Mouse (Mus musculus) embryonic facial prominence, embryonic 10.5 days (tissue): ENCODE data around the gene T2. TPM values are rescaled to one million over a fixed set of nuclear protein-coding genes. Genes with fewer than 3 reads are reported as not detected.
"Not testable (repeated sequence)": the region's sequence is repeated elsewhere in the genome, so short reads cannot be mapped to it uniquely, and the experiment has no call there.

Experiments used
- DNase-seq: peaks from one replicate; pipeline ENCODE4 v3.0.0-alpha.2; 2017; ENCODE audit warnings: low spot score
- H3K27ac ChIP-seq: fragments of 300-500 bp; sonication (generic); replicated peaks from 2 replicates; pipeline ENCODE4 v1.5.1; 2016; ENCODE audit warnings: mild to moderate bottlenecking
- H3K27me3 ChIP-seq: fragments of 300-500 bp; sonication (generic); replicated peaks from 2 replicates; pipeline ENCODE4 v1.6.1; 2016; ENCODE audit warnings: low read depth, mild to moderate bottlenecking; ENCODE audit not compliant: poor library complexity, severe bottlenecking
- H3K36me3 ChIP-seq: fragments of 300-500 bp; sonication (generic); replicated peaks from 2 replicates; pipeline ENCODE4 v1.6.1; 2016; ENCODE audit warnings: mild to moderate bottlenecking, moderate library complexity
- H3K4me1 ChIP-seq: fragments of 300-500 bp; sonication (generic); 2 replicates; pipeline ENCODE4 v1.6.1; 2016
- H3K4me3 ChIP-seq: fragments of 300-500 bp; sonication (generic); 2 replicates; pipeline ENCODE4 v1.5.1; 2016; ENCODE audit warnings: mild to moderate bottlenecking, moderate library complexity
- H3K9me3 ChIP-seq: fragments of 300-500 bp; sonication (generic); 2 replicates; pipeline ENCODE4 v1.6.1; 2016; ENCODE audit warnings: mild to moderate bottlenecking
- WGBS: fragments of 180-500 bp; shearing (Covaris S2); methylation state at CpG from one replicate; pipeline ENCODE4 v1.1.7; 2016; 5-methylcytosine and 5-hydroxymethylcytosine counted together
- polyA plus RNA-seq: library from polyadenylated mRNA; unstranded; fragments of >200 nt; fragmentation: Nextera tagmentation; extraction: Ambion mirVana; gene quantifications from 2 replicates; pipeline ENCODE4 v1.2.1, GENCODE M21; 2016

T2 gene
- polyA plus RNA-seq, 1 experiment from 2014 or later, result 0.87 TPM

DNA sequence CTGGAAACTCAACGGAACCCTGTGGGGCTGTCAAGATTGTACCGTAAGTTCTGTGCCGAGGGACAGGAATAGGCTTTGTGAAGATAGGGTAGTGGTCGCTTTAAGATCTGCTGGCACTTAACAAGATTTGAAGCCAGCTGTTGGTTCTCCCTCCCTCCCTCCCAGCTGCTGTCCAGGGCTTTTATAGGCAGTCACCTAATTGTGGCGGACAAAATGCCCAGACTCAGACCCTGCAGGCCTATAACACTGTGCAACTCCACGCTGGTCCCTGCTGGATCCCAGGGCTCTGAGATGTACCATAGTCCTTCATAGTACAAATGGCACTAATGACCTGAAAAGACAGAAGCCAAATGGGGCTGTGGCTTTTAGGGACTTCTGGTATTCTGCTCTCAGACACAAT is 50.5 kb downstream of the T2 start:
- no peaks in the 10 kb centered on the region for H3K9me3 ChIP-seq
- DNase-seq, result no peak
- H3K27ac ChIP-seq, result 0 out of 2 replicates have a peak overlapping the region, but pooled peaks have one; percentile 30
- H3K36me3 ChIP-seq, result no peaks in the 10 kb centered on the region
- WGBS, result 23% methylated on average over 6 of the region's 6 CpGs
- H3K4me1 ChIP-seq, result peaks cover 39% of the 10 kb centered on the region
- no peak overlapping the region for H3K4me3 ChIP-seq
- H3K27me3 ChIP-seq, result peaks cover 27% of the 10 kb centered on the region

DNA sequence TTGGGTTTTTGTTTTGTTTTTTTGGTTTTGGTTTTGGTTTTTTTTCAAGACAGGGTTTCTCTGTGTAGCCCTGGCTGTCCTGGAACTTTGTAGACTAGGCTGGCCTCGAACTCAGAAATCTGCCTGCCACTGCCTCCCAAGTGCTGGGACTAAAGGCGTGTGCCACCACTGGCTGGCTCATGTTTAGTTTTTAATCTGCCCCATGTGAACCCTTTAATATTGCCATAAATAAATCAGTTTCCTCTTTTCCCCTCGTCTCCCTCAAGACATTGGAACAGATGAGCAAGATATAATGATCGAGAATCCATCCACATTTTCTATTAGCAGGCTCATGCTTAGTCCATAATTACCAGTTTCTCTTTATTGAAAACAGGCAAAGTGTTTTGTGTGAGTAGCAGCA is 52.2 kb downstream of the T2 start:
- peaks cover 34% of the 10 kb centered on the region for H3K27me3 ChIP-seq
- 73% methylated on average over 4 of the region's 4 CpGs for WGBS

GRCm38 (mm10) chr17:8408589-8409295 is 53.0 kb downstream of the T2 start:
- H3K4me3 ChIP-seq, result peak overlapping the region; percentile 34
- no peaks in the 10 kb centered on the region for H3K36me3 ChIP-seq
- no peaks in the 10 kb centered on the region for H3K9me3 ChIP-seq
- H3K27ac ChIP-seq, result peak overlapping the region; percentile 54
- peak; percentile 46 for DNase-seq
- WGBS, result 2% methylated on average over 16 of the region's 16 CpGs
- peaks cover 42% of the 10 kb centered on the region for H3K27me3 ChIP-seq
- H3K4me1 ChIP-seq, result peaks cover 37% of the 10 kb centered on the region

More for the DNA sequence above, 52.2 kb downstream of the T2 start:
- not testable (repeated sequence) for H3K36me3 ChIP-seq, H3K4me3 ChIP-seq, H3K9me3 ChIP-seq, DNase-seq, H3K27ac ChIP-seq
- H3K4me1 ChIP-seq, result peaks cover 39% of the 10 kb centered on the region

GRCm38 (mm10) chr17:8410330-8410729 is 54.5 kb downstream of the T2 start:
- Histone ChIP-seq H3K36me3 (no peaks in the 10 kb centered on the region), H3K27ac (no peak overlapping the region), H3K4me1 (peaks cover 44% of the 10 kb centered on the region), H3K4me3 (no peak overlapping the region), H3K27me3 (peaks cover 56% of the 10 kb centered on the region), H3K9me3 (no peaks in the 10 kb centered on the region)
- DNase-seq, result no peak
- WGBS, result 81% methylated on average over 2 of the region's 2 CpGs

GRCm38 (mm10) chr17:8413656-8414055 is 57.9 kb downstream of the T2 start:
- H3K4me1 ChIP-seq, result peaks cover 32% of the 10 kb centered on the region
- 55% methylated on average over 5 of the region's 5 CpGs for WGBS
- H3K27ac ChIP-seq, result no peak overlapping the region
- no peaks in the 10 kb centered on the region for H3K36me3 ChIP-seq
- no peak overlapping the region for H3K4me3 ChIP-seq
- no peaks in the 10 kb centered on the region for H3K9me3 ChIP-seq
- peaks cover 66% of the 10 kb centered on the region for H3K27me3 ChIP-seq
- no peak for DNase-seq

DNA sequence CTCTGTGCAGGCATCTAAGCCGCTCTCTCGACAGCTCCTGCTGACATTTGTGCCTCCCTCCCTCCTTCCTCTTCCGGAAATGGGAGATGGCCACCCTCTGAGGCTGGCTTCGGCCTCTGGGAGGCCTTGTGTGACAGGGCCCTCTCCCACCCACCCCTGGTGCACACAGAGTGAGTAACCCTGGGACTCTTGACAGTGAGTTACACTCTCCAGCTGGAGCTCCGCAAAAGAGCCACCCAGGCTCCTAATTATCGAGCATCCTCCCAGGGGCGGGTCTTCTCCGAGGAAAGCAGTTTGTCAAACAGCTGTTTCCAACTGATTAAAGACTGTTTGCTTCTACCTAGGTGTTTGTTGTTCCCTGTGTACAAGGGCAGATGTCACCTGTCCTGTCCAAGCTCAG is 59.7 kb downstream of the T2 start:
- Histone ChIP-seq H3K27ac (peak overlapping the region; percentile 10; the same call in 1 of the 2 replicates), H3K4me3 (0 out of 2 replicates have a peak overlapping the region, but pooled peaks have one; percentile 1), H3K36me3 (no peaks in the 10 kb centered on the region), H3K27me3 (peaks cover 47% of the 10 kb centered on the region), H3K4me1 (peaks cover 19% of the 10 kb centered on the region), H3K9me3 (no peaks in the 10 kb centered on the region)
- 4% methylated on average over 8 of the region's 8 CpGs for WGBS
- DNase-seq, result peak; percentile 32

GRCm38 (mm10) chr17:8416865-8417264 is 61.1 kb downstream of the T2 start:
- 60% methylated on average over 8 of the region's 8 CpGs for WGBS

GRCm38 (mm10) chr17:8420739-8421138 is 64.9 kb downstream of the T2 start:
- H3K27ac ChIP-seq, result no peak overlapping the region
- H3K36me3 ChIP-seq, result no peaks in the 10 kb centered on the region
- peaks cover 18% of the 10 kb centered on the region for H3K27me3 ChIP-seq
- H3K4me1 ChIP-seq, result peaks cover 3% of the 10 kb centered on the region
- DNase-seq, result no peak
- H3K4me3 ChIP-seq, result no peak overlapping the region
- WGBS, result 71% methylated on average over 1 of the region's 1 CpGs
- H3K9me3 ChIP-seq, result no peaks in the 10 kb centered on the region

More at GRCm38 (mm10) chr17:8416865-8417264, 61.1 kb downstream of the T2 start:
- Histone ChIP-seq H3K4me3 (no peak overlapping the region), H3K27ac (no peak overlapping the region), H3K27me3 (peaks cover 46% of the 10 kb centered on the region), H3K9me3 (no peaks in the 10 kb centered on the region), H3K36me3 (no peaks in the 10 kb centered on the region), H3K4me1 (peaks cover 19% of the 10 kb centered on the region)
- no peak for DNase-seq

- Histone ChIP-seq H3K9me3 (no peaks in the 10 kb centered on the region), H3K27ac (no peak overlapping the region), H3K36me3 (no peaks in the 10 kb centered on the region), H3K4me3 (no peak overlapping the region), H3K27me3 (peaks cover 18% of the 10 kb centered on the region), H3K4me1 (no peaks in the 10 kb centered on the region)
- WGBS, result 50% methylated on average over 5 of the region's 5 CpGs
- DNase-seq, result no peak
Measured at GRCm38 (mm10) chr17:8421517-8421916, 65.7 kb downstream of the T2 start.

DNA sequence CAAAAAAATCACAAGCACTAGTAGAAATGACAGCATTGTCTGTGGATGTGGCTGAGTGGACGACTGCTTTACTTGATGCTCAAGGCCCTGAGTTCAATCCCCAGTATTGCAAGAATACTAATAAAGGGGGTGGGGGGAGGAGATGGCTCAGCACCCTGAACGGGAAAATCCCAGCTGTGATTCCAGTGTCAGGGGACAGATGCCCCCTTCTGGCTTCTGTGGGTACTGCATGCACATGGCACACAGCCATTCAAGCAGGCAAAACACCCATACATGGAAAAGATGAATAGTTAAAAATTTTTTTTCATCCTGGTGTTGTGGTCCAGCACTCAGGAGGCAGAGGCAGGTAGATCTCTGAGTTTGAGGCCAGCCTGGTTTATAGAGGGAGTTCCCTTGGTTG is 67.5 kb downstream of the T2 start:
- no peak overlapping the region for H3K27ac ChIP-seq
- peaks cover 28% of the 10 kb centered on the region for H3K27me3 ChIP-seq
- no peak overlapping the region for H3K4me3 ChIP-seq
- H3K36me3 ChIP-seq, result no peaks in the 10 kb centered on the region
- no peaks in the 10 kb centered on the region for H3K4me1 ChIP-seq
- no peaks in the 10 kb centered on the region for H3K9me3 ChIP-seq
- DNase-seq, result peak; percentile 56
- WGBS, result 47% methylated on average over 2 of the region's 2 CpGs

GRCm38 (mm10) chr17:8429436-8429835 is 73.6 kb downstream of the T2 start:
- Histone ChIP-seq H3K27me3 (peaks cover 90% of the 10 kb centered on the region), H3K4me3 (no peak overlapping the region), H3K9me3 (no peaks in the 10 kb centered on the region), H3K4me1 (peaks cover 30% of the 10 kb centered on the region), H3K27ac (no peak overlapping the region), H3K36me3 (no peaks in the 10 kb centered on the region)
- no peak for DNase-seq
- under 1% methylated on average over 16 of the region's 16 CpGs for WGBS

DNA sequence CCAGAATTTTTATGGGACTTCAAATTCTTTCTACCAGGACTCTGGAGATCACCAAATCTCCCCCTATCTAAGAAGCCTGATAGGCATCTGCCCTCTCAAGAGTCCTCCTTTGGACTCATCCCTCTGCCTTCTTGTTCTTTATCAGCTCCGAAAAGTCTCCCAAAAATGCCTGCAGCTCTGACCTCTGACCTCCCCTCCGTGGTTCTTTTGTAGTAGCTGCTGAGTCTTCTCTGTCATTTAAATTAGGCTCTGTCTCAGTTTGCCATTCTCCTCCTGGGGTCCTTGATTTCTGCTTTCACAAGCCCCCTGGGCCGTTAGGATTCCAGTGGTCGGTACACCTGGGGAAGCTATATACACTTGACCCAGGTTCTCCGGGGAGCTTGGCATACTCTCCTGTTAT is 74.1 kb downstream of the T2 start:
- Histone ChIP-seq H3K9me3 (no peaks in the 10 kb centered on the region), H3K36me3 (no peaks in the 10 kb centered on the region), H3K4me1 (peaks cover 33% of the 10 kb centered on the region), H3K27ac (no peak overlapping the region), H3K27me3 (peaks cover 94% of the 10 kb centered on the region), H3K4me3 (0 out of 2 replicates have a peak overlapping the region, but pooled peaks have one; percentile 4)
- WGBS, result under 1% methylated on average over 5 of the region's 5 CpGs
- DNase-seq, result no peak

DNA sequence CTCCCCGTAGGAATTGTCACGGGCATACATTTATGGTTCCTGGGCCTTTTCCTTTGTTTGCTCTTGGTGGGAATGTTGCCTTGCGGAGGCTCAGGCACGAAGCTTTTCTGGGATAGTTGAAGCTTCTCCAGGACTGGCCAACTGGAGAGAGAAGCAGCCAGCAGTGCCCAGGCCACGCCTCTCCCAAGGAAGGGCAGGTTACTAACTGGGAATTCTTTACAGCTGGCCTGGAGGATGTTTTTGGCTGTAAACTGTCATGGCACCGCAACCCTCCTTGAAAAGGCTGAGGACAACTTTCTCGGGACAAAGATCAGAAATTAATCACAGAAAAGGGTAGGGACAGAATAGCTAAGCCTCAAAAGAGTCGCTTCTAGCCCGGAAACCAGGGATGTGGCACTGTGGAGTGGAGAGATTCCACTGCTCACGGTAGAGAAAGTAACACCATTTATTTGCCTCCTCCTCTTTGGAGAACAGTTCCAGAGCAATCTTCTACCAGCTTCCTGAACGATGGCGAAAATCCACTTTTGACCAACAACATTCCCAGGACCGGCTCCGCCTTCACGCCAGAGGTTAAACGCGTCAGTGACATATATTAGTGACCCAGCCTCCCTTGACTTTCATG is 76.5 kb downstream of the T2 start:
- peak; percentile 39 for DNase-seq
- Histone ChIP-seq H3K4me3 (no peak overlapping the region), H3K27me3 (peaks cover 100% of the 10 kb centered on the region), H3K36me3 (no peaks in the 10 kb centered on the region), H3K4me1 (peaks cover 33% of the 10 kb centered on the region), H3K9me3 (no peaks in the 10 kb centered on the region), H3K27ac (no peak overlapping the region)
- WGBS, result 2% methylated on average over 17 of the region's 17 CpGs
